Mouse (Mus musculus) midbrain, embryonic 14.5 days (tissue): ENCODE data around the gene Grb10. TPM values are rescaled to one million over a fixed set of nuclear protein-coding genes. Genes with fewer than 3 reads are reported as not detected.

Source experiments
- ATAC-seq: fragments of 200-750 bp; cut with Nextera tagmentation; 2 replicates; pipeline ENCODE4 v1.8.0; 2017; ENCODE audit warnings: moderate number of reproducible peaks, moderate library complexity; ENCODE audit not compliant: low FRiP score, low TSS enrichment
- DNase-seq: peaks from one replicate; pipeline ENCODE4 v3.0.0-alpha.2; 2015
- H3K27ac ChIP-seq: fragments of 300-500 bp; sonication (generic); replicated peaks from 2 replicates; pipeline ENCODE4 v1.5.1; 2014; ENCODE audit warnings: mild to moderate bottlenecking, low read depth, low read length, moderate library complexity
- H3K27me3 ChIP-seq: fragments of 300-500 bp; sonication (generic); 2 replicates; pipeline ENCODE4 v1.6.1; 2014; ENCODE audit warnings: low read length, control low read depth, mixed read lengths; ENCODE audit not compliant: control insufficient read depth, insufficient read depth
- H3K36me3 ChIP-seq: fragments of 300-500 bp; sonication (generic); 2 replicates; pipeline ENCODE4 v1.6.1; 2014; ENCODE audit warnings: low read length, control low read depth; ENCODE audit not compliant: control insufficient read depth, insufficient read depth
- H3K4me1 ChIP-seq: fragments of 300-500 bp; sonication (generic); 2 replicates; pipeline ENCODE4 v1.6.1; 2014; ENCODE audit warnings: mild to moderate bottlenecking, antibody characterized with exemption, low read length, control low read depth; ENCODE audit not compliant: control insufficient read depth, insufficient read depth
- H3K4me2 ChIP-seq: fragments of 300-500 bp; sonication (generic); 2 replicates; pipeline ENCODE4 v1.6.1; 2014; ENCODE audit warnings: mild to moderate bottlenecking, low read length, moderate library complexity
- H3K4me3 ChIP-seq: fragments of 300-500 bp; sonication (generic); replicated peaks from 2 replicates; pipeline ENCODE4 v1.5.1; 2014; ENCODE audit warnings: low read depth, low read length
- H3K9ac ChIP-seq: fragments of 300-500 bp; sonication (generic); replicated peaks from 2 replicates; pipeline ENCODE4 v1.6.1; 2014; ENCODE audit warnings: mild to moderate bottlenecking, low read length, moderate library complexity
- H3K9me3 ChIP-seq: fragments of 300-500 bp; sonication (generic); 2 replicates; pipeline ENCODE4 v1.6.1; 2016; ENCODE audit warnings: low read length, control low read depth, mixed read lengths; ENCODE audit not compliant: control insufficient read depth
- WGBS: fragments of 180-500 bp; shearing (Covaris S2); extraction: QIAGEN DNeasy Blood & Tissue Kit; methylation state at CpG from one replicate; pipeline ENCODE4 v1.1.7; 2014; 5-methylcytosine and 5-hydroxymethylcytosine counted together
- polyA plus RNA-seq: library from polyadenylated mRNA; unstranded; fragments of >200 nt; fragmentation: Nextera tagmentation; extraction: Ambion mirVana; gene quantifications from 2 replicates; pipeline ENCODE4 v1.2.1, GENCODE M21; 2014

The Grb10 gene
- polyA plus RNA-seq, 1 experiment from 2014 or later, result 45.1 TPM

DNA sequence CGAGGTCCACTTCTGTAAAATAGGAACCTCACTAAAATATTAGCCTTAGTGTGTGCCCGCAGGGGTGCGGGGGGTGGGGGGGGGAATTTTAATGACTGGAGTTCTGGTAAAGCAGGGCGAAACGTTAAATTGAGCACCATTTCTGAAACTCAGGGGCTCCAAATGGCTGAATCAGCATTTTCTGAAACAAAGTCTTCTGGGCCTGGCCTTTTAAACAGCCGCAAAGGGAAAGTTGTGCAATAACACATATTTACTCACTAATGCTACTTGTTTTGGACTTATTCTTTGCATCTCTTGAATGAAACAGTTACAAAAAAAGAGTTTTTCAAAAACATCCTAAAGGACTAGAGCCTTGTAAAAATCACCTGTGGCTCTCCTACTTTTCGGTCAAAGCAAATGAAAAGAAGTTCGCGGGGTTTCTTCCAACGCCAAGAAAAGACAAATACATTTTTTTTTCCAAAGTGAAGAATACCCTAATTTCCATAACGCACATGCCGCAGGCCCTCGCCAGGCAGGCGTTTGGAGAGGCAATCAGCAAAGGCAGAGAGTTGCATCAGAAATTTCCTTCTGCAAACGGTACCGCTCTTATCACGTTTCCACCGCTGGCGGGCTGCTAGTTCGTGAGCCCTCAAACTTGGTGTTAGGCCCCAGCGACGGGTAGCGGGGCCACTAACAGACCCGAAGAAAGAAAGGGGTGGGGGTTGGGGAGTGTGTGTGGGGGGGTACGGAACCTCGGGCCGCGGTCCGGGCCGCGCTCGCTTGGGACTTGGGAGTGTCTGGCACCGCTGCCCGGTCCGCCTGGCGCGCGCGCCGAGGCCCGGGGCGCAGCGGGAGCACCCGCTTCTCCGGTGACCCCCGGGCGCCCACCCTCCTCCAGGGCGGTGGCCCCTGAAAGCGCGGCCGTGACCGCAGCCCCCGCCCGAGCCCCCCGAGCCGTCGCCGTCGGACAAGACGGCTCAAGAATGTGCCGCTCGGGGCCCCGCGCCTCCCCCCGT, 2.3 kb downstream of the Grb10 start:
- Histone ChIP-seq H3K36me3 (no peaks in the 10 kb centered on the region), H3K27ac (peak overlapping the region; percentile 75), H3K4me1 (no peaks in the 10 kb centered on the region), H3K4me3 (peak overlapping the region; percentile 47), H3K9ac (peak overlapping the region; percentile 57), H3K27me3 (peaks cover 87% of the 10 kb centered on the region), H3K9me3 (no peaks in the 10 kb centered on the region), H3K4me2 (peak overlapping the region; percentile 58)
- DNase-seq (peak; percentile 56), ATAC-seq (peak; percentile 18; the same call in 1 of the 2 replicates)
- 2% methylated on average over 54 of the region's 65 CpGs for WGBS

DNA sequence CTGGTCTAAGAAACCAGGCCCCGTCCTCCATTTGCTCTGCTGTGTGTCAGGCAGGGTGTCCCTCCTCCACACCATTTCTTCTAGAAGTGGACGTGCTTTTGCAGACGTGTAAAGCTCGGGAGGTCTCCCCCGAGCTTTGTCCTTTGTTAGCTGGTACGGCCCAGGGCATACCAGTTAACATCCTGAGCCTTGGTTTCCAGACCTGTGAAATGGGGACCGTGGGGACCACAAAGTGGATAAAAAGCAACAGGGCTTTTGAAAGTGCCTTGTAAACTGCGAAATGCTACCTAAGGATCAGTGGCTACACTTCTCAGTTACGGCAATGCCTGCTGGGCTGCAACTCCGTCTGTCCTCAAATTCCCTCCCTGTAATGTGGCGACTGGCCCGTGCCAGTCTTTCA, 3.2 kb downstream of the Grb10 start:
- Histone ChIP-seq H3K9me3 (no peaks in the 10 kb centered on the region), H3K4me2 (peak overlapping the region; percentile 58), H3K27me3 (peaks cover 87% of the 10 kb centered on the region), H3K4me1 (no peaks in the 10 kb centered on the region), H3K9ac (no peak overlapping the region; the same call in 1 of the 2 replicates), H3K27ac (0 out of 2 replicates have a peak overlapping the region, but pooled peaks have one; percentile 13), H3K4me3 (peak overlapping the region; percentile 47), H3K36me3 (no peaks in the 10 kb centered on the region)
- ATAC-seq, result no peak
- WGBS, result 6% methylated on average over 12 of the region's 12 CpGs
- DNase-seq, result peak; percentile 28

DNA sequence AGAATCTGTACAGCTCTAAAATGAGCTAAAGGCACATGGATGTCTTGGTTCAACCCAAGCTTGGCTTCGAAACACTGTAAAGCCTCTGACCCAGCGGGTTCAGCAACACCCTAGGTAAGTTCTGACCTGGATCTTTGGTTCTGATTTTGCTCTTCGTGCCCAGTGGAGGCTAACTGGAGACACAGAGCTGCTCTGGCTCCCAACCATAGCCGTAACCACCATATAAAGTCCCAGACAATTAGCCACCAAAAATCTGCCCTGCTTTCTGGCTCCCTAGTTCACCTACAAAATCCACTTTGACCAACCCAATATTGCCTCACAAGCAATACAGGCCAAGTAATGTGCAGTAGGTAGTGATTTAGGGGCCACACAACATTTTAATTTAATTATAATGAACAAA, 3.7 kb downstream of the Grb10 start:
- Histone ChIP-seq H3K4me3 (peak overlapping the region; percentile 47), H3K4me1 (no peaks in the 10 kb centered on the region), H3K27ac (no peak overlapping the region), H3K4me2 (peak overlapping the region; percentile 58), H3K36me3 (no peaks in the 10 kb centered on the region), H3K27me3 (peaks cover 88% of the 10 kb centered on the region), H3K9ac (no peak overlapping the region), H3K9me3 (no peaks in the 10 kb centered on the region)
- no peak for ATAC-seq
- 48% methylated on average over 4 of the region's 4 CpGs for WGBS
- peak; percentile 14 for DNase-seq

DNA sequence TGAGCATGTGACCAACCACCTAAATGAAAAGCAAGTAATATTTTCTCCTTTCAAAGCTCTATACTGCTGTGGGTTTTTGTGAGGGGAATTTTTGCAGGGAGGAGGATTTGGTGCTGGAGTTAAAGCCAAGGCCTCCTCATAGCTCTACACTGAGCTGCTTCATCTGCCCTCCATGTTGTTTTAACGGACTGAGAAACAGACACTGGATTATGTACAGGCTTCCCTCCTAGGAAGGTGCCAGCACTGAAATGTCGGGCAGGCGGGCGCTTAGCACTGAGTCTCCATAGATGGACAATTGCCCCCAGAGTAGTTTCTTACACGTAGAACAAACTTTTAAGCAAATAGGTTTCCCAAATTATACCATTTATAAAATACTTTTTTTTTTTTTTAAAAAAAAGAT, 4.1 kb downstream of the Grb10 start:
- Histone ChIP-seq H3K27me3 (peaks cover 88% of the 10 kb centered on the region), H3K4me2 (peak overlapping the region; percentile 58), H3K4me1 (no peaks in the 10 kb centered on the region), H3K4me3 (peak overlapping the region; percentile 47; the same call in 1 of the 2 replicates), H3K9me3 (no peaks in the 10 kb centered on the region), H3K36me3 (no peaks in the 10 kb centered on the region), H3K27ac (no peak overlapping the region), H3K9ac (no peak overlapping the region)
- DNase-seq, result peak; percentile 35
- ATAC-seq, result no peak
- WGBS, result 24% methylated on average over 5 of the region's 5 CpGs

- H3K9ac ChIP-seq, result no peak overlapping the region
- 28% methylated on average over 5 of the region's 5 CpGs for WGBS
- no peak overlapping the region for H3K4me3 ChIP-seq
- H3K27ac ChIP-seq, result no peak overlapping the region
- no peak for ATAC-seq
- 0 out of 2 replicates have a peak overlapping the region, but pooled peaks have one; percentile 6 for H3K4me2 ChIP-seq
- H3K27me3 ChIP-seq, result peaks cover 88% of the 10 kb centered on the region
- no peaks in the 10 kb centered on the region for H3K36me3 ChIP-seq
- no peak for DNase-seq
- H3K9me3 ChIP-seq, result peaks cover 7% of the 10 kb centered on the region
- H3K4me1 ChIP-seq, result no peaks in the 10 kb centered on the region
These were observed 5.7 kb downstream of the Grb10 start for GRCm38 (mm10) chr11:12032831-12033230.

GRCm38 (mm10) chr11:12026638-12027037, 11.8 kb downstream of the Grb10 start:
- Histone ChIP-seq H3K36me3 (no peaks in the 10 kb centered on the region), H3K9me3 (peaks cover 25% of the 10 kb centered on the region), H3K4me1 (no peaks in the 10 kb centered on the region), H3K9ac (peak overlapping the region; percentile 49), H3K27ac (peak overlapping the region; percentile 78), H3K4me3 (peak overlapping the region; percentile 41), H3K4me2 (peak overlapping the region; percentile 58), H3K27me3 (peaks cover 78% of the 10 kb centered on the region)
- WGBS, result 50% methylated on average over 17 of the region's 17 CpGs
- peak; percentile 40 for ATAC-seq
- peak; percentile 74 for DNase-seq

DNA sequence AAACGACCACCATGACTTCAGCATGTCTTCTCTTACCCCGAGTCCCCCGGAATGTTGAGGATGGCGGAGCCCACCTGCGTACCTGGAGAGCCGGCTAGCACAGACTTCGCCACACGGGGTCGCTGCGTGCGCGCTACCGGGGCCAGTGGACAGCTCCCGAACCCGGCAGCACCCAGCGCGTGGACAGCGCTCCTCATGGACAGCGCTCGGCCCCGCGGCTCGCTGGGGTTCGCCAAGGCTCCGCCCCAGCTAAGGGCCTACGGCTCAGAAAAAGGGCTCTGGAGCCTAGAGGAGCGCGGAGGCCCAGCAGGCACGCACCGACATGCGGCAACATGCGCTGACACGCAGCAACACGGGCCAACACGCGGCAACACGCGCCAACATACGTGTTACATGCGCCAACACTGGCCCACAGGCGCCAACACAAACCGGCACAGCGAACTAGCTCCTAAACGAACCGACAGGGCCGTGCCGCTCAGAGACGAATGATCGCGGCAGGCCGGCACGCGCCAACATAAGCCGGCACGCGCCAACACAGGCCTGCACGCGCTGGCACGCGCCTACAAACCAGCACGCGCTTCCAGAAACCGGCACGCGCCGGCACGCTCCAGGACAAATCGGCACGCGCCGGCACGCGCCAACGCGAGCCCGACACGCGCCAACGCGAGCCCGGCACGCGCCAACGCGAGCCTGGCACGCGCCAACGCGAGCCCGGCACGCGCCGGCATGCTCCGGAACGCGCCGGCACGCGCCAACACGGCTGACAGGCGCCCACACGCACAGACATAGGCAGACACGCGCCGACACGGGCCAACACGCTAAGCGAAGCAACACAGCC, 12.5 kb downstream of the Grb10 start:
- Histone ChIP-seq H3K4me3 (peak overlapping the region; percentile 41), H3K27ac (peak overlapping the region; percentile 78), H3K4me2 (peak overlapping the region; percentile 58), H3K27me3 (peaks cover 77% of the 10 kb centered on the region), H3K9me3 (peaks cover 25% of the 10 kb centered on the region), H3K4me1 (no peaks in the 10 kb centered on the region), H3K36me3 (no peaks in the 10 kb centered on the region), H3K9ac (peak overlapping the region; percentile 49)
- peak; percentile 89 for ATAC-seq
- WGBS, result 51% methylated on average over 108 of the region's 108 CpGs
- peak; percentile 88 for DNase-seq

DNA sequence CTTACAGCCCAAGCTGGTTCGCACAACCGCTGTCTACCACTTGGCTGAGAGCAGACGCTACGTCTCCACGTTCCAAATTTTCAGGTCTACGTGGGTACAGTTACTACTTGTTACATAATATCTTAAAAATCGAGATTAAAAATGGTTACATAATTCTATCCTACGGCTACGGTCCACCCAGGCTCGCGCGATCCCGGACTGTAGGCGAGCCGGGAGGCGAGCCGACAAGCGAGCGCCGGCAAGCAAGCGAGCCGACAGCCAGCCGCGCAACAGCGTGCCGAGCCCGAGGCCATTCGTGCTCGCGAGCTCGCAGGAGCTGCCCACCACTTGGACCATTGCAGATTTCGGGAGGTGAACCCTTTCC, 13.1 kb downstream of the Grb10 start:
- no peaks in the 10 kb centered on the region for H3K36me3 ChIP-seq
- H3K4me2 ChIP-seq, result peak overlapping the region; percentile 58
- no peaks in the 10 kb centered on the region for H3K4me1 ChIP-seq
- DNase-seq, result no peak
- no peak overlapping the region; the same call in 1 of the 2 replicates for H3K9ac ChIP-seq
- H3K4me3 ChIP-seq, result peak overlapping the region; percentile 41
- peaks cover 77% of the 10 kb centered on the region for H3K27me3 ChIP-seq
- H3K27ac ChIP-seq, result peak overlapping the region; percentile 78; the same call in 1 of the 2 replicates
- peak; percentile 71 for ATAC-seq
- 57% methylated on average over 32 of the region's 32 CpGs for WGBS
- H3K9me3 ChIP-seq, result peaks cover 25% of the 10 kb centered on the region
